Mouse (Mus musculus) brain, adult 10 weeks (tissue): ENCODE data around the gene Impdh2. TPM values are rescaled to one million over a fixed set of nuclear protein-coding genes. Genes with fewer than 3 reads are reported as not detected.

Source experiments
- polyA plus RNA-seq: library from polyadenylated mRNA; stranded (reverse); fragments of 350-450 nt; fragmentation: Illumina TruSeq; extraction: RNeasy Lipid Tissue Mini Kit (QIAGEN cat#74804); gene quantifications from one replicate; pipeline ENCODE4 v1.2.3, GENCODE M21; 2015; ENCODE audit warnings: low read depth, low replicate concordance

Gene Impdh2
- 66.7 TPM for polyA plus RNA-seq

DNA sequence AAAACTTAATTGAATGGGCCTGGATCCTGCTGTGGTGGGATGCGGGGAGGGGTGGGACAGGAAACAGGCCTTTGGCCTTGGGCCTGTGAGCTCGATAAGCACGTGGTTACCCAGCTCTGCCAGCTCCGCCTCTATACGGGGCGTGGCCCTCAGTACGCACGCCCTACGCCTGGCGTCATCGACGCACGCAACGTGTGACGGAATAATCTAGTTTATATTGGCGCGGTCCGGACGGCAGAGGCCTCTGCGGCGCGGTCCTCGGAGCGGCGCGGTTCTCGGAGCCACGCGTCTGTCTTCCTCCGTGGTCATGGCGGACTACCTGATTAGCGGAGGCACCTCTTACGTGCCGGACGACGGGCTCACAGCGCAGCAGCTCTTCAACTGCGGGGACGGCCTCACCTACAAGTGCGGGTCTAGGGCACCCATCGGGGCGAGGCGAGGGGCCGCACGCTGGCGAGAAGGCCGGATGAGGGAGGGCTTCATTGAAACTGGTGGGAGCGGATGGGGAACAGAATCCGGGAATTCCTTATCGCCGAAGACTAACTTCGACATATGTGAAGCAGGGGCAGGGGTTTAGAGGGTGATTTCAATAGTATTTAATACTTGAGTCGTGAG, at the start of gene Impdh2:
Impdh2 (plus strand) TSS at position 60 of the 615 bp plus-strand sequence.

DNA sequence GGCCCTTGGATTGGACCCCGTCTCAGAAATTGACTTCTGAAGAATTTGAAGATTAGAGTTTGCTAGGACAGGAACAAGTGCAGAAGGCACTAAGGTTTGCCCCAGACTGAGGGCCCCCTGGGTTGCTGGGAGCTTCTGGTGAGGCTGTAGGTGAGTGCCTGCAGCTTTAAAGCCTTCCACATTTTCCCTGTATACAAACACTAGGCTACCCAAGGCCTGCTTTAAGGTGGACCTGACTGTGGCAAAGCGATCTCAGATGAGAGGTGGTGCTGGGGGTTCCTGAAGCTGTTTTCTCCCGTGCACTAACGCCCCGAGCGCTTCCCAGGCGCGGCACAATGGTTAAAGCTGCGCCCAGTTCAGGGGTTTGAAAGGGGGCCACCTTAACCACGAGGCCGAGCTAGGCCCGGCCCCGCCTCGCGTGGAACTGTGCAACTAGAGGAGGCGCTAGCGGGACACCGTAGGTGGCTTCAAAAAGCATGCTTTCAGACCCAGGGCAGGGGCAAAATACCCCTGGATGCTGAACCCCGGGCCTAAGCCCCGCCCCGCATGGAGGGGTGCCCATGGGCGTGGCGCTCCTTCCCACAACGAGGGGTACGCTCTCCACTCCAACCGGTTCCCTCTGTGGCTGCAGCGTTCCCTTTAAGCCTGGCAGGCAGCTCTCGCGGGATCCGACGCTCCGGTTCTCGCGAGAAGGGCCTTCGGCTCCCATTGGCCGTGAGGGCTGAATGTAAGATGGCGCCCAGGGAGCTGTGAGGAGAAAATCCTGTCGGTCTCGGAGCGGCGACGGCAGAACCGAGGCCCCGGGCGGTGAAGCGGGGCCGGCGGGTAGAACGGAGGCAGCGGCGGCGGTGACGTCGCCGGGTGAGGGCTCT, 43.5 kb upstream of the Impdh2 start, which contains the start of gene Qrich1:
Qrich1 (plus strand) TSS at position 427 of the 872 bp plus-strand sequence.

DNA sequence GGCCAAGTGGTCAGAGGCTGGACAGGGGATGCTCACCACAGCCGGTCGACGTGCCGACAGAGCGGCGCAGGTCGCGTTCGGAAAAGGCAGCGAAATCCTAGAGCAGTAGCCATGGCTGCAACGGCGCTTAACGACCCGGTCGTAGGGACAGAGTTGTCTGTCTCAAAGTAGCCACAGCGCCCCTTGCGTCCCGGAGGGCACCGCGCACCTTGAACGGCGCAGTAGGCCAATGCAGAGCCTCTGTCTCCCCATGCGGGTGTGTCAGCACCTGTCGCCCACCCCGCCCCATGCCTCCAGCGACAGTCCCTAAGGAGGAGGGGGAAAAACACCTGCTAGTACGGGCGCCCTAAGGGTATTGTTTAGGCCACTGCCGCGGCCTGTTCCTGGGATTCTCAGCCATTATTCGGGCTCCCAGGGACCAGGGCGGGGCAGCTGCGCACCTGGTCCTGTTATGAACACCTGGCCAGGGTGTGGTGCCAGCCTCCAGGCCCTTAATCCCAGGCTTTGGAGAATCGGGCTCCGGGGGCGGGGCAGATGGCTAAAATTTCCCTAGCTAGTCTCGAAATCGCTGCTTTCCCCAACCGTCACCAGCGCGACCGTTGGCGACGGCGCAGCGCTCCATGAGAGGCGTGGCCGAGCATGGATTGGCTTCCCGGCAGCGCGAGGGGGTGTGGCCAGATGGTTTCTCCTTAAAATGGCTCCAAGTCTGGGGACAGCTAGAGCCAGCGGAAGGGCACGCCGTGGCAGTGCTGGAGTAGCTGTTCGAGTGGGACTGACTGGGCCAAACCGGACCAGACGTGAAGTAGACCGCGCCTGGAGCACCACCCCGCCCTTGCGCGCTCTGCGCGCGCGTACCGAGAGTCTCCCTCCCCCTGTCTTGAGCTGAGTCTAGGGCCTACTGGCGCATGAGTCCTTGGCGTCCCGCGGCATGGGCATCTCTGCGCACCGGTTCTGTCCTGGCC, 7.0 kb downstream of the Impdh2 start, which contains the start of gene Ndufaf3:
Ndufaf3 (minus strand) TSS at position 620 of the 962 bp plus-strand sequence.

DNA sequence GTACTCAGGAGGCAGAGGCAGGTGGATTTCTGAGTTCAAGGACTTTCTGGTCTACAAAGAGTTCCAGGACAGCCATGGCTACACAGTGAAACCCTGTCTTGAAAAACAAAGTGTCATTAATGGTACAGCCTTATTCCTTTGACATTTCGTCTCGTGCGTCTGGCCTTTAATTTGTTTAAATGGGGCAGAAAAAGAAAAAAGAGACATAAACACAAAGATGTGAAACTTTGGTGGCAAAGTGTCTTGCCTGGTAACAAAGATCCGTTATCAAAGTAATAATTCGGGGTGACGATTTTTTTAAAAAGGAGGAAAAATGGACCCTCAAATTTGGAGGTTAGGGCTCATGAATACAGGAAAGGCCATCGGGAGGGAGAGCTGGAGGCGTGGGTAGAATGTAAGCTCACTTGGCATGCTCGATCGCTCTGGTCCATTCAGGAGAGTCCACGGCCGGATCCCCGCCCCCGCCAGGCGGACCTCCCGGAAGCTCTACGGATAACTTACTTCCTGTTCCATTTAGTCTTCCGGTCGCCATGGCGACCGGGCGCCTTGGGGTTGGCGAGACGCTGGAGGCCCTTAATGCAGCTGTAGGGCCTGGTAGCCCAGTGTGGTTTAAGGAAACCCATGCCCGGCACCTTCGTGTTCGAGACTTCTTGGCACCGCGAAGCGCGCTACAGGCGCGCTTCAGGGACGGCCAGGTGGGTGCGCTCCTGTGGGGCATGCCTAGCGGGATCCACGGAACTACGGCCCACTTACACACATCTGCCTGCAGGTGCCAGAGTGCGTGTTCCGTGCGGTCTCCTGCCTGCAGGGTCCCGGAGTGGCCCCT, 9.5 kb downstream of the Impdh2 start, which contains the start of gene Dalrd3:
Dalrd3 (plus strand) TSS at position 506 of the 826 bp plus-strand sequence.

DNA sequence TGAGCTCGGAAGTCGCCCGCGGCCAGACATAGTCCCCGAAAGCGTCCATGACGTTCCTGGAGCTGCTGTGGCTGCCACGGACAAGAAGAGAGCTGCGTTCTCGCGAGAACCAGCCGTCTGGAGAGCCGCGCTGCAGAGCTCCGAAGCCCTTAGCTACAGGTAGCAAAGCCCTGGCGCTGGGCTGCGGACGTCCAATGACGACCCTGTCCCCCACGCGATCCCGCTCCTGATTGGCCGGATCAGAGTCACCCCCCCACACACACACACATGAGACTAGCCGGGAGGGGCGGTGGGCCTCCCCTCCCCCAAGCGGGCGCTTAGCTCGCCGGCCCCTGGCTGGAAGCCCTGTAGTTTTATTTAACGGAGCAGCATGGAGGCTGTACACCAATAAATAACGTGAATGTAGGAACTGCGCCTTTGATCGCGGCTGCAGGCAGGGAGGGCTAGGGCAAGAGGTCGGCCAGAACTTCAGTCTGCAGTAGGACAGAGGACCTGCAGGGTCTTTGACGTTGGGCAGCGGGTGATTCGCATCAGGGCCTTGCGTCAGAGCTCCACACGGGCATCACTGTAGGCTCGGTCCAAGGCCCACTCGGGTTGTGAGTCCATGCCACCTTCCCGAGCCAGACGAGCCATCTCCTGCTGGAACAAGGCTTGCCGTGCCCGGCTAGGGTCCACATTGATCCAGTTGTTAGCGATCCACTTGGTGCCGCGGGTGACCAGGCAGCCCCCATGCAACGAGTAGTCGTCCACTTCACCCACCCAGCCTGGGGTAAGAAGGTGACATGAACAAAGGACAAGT, 18.7 kb downstream of the Impdh2 start, which contains the start of gene Wdr6:
Wdr6 (minus strand) TSS at position 195 of the 799 bp plus-strand sequence.

DNA sequence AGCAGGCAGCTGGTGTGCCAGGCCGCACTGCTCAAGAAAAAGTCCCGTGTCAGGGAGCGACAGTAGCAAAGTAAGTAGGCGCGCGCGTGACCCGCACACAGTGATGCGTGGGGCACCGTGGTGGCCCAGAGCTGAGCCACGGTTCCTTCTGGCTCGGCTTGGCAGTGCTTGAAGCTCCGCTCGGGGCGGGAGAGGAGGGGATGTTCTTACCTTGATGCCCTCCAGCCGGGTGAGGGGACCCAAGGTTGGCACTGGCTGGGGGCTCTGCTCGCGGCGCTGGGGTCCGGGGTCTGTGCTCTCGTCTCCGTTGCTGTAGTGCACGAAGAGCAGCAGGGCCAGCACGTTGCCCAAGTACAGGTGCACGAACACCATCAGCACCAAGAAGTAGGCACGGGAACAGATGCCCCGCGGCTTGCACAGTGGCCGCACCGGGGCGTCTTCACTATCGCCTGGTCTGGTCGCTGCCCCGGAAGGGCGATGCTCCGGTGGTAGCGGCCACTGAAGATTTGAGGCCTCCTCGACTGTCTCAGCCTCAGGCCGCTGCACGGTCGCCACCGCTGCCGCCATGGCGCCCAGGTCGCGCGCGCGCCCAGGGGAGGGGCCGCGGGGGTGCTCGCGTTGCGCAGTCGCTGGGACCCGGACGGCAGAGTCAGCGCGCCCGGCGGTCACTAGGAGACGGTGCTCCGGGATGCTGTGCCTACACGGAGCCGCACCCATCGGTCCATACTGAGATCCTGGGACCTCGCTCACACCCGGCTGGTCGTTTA, 37.1 kb downstream of the Impdh2 start, which contains the start of gene P4htm:
P4htm (minus strand) TSS at position 670 of the 767 bp plus-strand sequence.

Other genes starting within 250 kb of the Impdh2 start
- 253 TPM for gene Gpx1, start 221.4 kb upstream of the Impdh2 start, polyA plus RNA-seq
- 84.3 TPM for gene Usp4, start 212.4 kb upstream of the Impdh2 start, polyA plus RNA-seq
- 1.5 TPM for gene 1700102P08Rik, start 167.5 kb upstream of the Impdh2 start, polyA plus RNA-seq
- 0.54 TPM for gene Ccdc36, start 131.8 kb upstream of the Impdh2 start, polyA plus RNA-seq
- gene BC048562, start 123.8 kb upstream of the Impdh2 start, polyA plus RNA-seq: not detected
- gene Ccdc71, start 99.8 kb upstream of the Impdh2 start, polyA plus RNA-seq: 21.9 TPM
- gene Klhdc8b, start 98.7 kb upstream of the Impdh2 start, polyA plus RNA-seq: 26.8 TPM
- 20.5 TPM for gene Lamb2, start 80.5 kb upstream of the Impdh2 start, polyA plus RNA-seq
- gene Usp19, start 69.7 kb upstream of the Impdh2 start, polyA plus RNA-seq: 95.0 TPM
- 70.9 TPM for gene Qars, start 52.6 kb upstream of the Impdh2 start, polyA plus RNA-seq
- gene Qrich1, start 43.5 kb upstream of the Impdh2 start, polyA plus RNA-seq: 77.0 TPM
- gene Ndufaf3, start 7.1 kb downstream of the Impdh2 start, polyA plus RNA-seq: 58.9 TPM
- 120 TPM for gene Dalrd3, start 9.6 kb downstream of the Impdh2 start, polyA plus RNA-seq
- gene Wdr6, start 18.5 kb downstream of the Impdh2 start, polyA plus RNA-seq: 78.4 TPM
- gene P4htm, start 37.4 kb downstream of the Impdh2 start, polyA plus RNA-seq: 93.6 TPM
- gene Arih2, start 89.1 kb downstream of the Impdh2 start, polyA plus RNA-seq: 39.4 TPM
- gene Slc25a20, start 101.8 kb downstream of the Impdh2 start, polyA plus RNA-seq: 19.6 TPM
- gene Prkar2a, start 129.0 kb downstream of the Impdh2 start, polyA plus RNA-seq: 37.8 TPM
- 163 TPM for gene Ip6k2, start 223.5 kb downstream of the Impdh2 start, polyA plus RNA-seq
- 48.6 TPM for gene Nckipsd, start 248.1 kb downstream of the Impdh2 start, polyA plus RNA-seq